Mouse (Mus musculus) urinary bladder, postnatal 36 days (tissue): ENCODE measurements around the gene Olfr803.

Source experiments
- DNase-seq, 2 experiments: peaks; one replicate each; pipeline ENCODE4 v3.0.0; 2022; ENCODE audit warnings: low spot score in 2 of 2, mixed read lengths in 1 of 2

The Olfr803 gene

DNA sequence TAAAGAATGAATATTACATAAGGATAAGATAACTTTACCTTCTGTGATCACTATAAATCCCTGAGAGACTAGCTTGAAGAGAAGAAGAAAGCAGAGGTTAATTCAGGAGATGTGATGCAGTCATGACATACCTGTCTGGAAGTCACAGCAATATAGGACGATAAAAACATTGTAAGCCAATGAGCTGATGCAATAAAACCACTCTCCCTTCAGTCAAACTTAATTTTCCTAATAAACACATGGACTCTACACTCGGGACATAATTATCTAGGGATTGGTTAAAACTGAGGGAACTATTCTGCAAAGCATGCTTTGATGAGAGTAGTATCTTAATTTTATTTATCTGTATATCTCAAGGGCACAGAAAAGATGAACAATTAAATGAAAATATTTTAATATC is at the start of gene Olfr803:
Gene Olfr803, minus strand, starts transcription at position 101 of the 400 bp plus-strand sequence.
- DNase-seq: no peak

DNA sequence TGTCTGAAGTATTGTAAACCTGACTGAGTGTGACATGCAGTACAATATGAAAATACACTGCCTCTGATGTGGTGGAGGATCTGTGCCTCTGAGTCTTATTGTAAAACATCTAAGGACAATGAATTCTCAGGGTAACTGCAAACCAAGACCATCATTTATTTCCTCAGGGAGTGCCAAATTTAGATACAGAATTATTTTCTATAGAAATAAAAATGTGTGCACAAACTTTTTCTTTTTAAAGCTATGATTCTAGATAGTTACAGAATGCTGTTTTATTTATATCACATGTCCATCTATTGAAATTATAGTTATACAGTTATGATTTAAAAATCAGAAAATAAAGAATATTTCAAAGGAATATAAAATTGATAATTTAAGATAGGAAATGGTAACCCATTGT is 47.7 kb upstream of the Olfr803 start, which contains the start of gene Olfr806:
Gene Olfr806, minus strand, starts transcription at position 101 of the 400 bp plus-strand sequence.
- DNase-seq: no peak

DNA sequence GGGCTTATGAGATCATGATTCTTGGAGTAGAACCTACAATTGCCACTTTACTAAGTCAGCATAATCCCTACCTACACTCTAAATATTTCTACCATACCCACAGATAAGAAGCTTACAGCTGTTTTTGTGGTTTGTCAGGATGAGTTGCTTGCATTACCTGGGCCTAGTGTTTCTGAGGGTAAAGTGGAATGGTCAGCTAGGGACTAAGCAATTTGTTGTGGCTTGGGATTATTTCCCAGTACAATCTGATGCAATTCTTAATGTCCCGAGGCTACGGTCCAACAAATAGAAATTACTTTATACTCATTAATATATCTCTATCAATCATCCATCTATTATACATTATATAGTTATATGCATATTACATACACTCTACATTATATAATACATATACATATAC is 35.2 kb upstream of the Olfr803 start, which contains the start of gene Olfr805:
Gene Olfr805, minus strand, starts transcription at position 101 of the 400 bp plus-strand sequence.
- no peak for DNase-seq

DNA sequence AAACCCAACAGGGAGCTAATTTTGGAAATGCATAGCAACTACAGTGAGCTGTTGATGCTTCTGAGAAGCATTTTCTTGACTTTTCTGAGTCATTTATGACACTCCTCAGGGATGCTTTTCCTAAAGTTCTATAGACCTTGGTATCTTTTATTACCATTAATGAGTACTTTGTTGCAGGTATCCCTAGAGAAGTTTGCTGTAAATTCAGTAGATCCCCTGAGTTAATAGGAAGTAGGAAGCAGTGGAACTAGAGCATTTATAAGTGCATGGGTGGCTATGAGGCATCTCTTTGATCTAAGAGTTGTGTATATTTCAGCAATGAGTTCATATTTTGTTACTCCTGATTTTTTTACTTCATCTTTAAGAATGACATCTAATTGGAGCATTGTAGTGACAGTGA is 8.8 kb upstream of the Olfr803 start, which contains the start of gene Olfr804:
Gene Olfr804, plus strand, starts transcription at position 301 of the 400 bp plus-strand sequence.
- DNase-seq: no peak

DNA sequence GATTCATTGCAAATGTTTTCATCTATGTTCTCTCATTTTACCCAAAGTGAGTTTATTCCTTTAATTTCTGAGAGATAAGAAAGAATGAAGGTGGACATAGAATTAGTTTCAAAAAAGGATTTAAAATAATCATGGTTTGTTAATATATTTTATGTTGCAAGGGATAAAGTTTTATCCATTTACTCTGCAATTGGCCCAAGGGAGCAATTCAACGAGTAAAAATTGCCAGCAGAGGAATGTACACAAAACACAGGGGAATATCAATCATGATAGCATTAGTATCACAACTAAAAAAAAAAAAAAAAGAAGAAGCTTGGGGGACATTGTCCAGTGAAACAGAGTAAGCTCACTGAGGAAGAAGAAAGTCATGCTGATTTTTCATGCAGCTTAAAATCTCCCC is 6.0 kb downstream of the Olfr803 start, which contains the start of gene Olfr802:
Gene Olfr802, minus strand, starts transcription at position 101 of the 400 bp plus-strand sequence.
- no peak for DNase-seq

DNA sequence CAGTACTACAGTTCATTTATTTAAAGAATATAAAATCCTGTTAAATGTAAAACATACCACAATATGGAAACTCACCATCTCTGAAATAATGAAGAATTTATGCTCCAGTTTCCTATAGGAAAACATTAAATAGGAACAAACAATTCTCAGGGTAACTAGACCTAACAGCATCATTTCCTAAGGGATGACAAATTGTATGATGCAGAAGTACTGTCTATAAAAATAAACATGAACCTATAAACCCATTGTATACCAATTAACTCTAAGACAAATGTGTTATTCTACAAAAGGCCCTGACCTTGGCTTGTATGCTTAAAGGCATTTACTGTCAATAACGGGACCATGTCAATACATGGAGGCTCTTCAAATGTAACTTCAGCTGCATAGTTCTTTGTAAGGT is 20.3 kb downstream of the Olfr803 start, which contains the start of gene Olfr801:
Gene Olfr801, minus strand, starts transcription at position 101 of the 400 bp plus-strand sequence.
- no peak for DNase-seq

DNA sequence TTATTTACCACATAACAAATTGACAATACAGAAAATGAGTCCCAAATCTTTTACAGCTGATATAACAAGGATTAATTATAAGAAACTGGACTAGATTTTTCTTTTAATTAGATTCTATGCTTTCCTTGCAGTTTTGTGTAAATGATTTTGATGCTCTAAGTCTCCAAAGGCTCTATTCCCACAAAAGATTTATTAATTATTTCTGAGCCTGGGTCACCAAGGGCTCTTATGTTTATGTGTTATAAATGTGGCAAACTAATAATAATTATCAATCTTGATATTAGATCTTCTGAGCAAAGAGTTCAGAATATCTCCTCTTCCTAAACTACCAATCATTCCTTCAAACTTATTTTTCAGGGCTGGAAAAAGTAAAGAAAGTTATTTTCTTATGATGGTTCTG is 36.7 kb downstream of the Olfr803 start, which contains the start of gene Olfr800:
Gene Olfr800, plus strand, starts transcription at position 301 of the 400 bp plus-strand sequence.
- DNase-seq: no peak

DNA sequence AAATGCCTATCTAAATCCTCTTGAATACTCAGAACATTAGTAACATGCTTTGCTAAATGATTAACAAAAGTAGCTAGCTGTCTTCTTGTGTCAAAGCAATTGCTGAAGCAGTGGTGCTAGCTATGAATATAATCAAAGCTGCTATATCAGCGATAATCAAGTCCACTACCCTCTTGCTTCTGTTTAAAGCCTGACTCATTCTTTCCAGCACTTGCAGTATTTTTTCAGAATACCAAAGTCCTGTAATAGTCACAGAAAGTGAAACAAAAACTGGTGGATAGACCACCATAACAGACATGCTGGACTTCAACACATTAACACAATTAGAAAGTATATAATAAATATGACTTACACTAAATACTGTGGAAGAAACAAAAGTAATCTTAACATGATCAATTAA is 42.3 kb downstream of the Olfr803 start:
- DNase-seq: no peak
